In genomic region chr9:116335561-116336478, GRCm38 (mm10) we compare ENCODE assay signal across 17 mouse cellular contexts.
DNase-seq lines count a peak whose midpoint lies in the region; ATAC-seq and TF ChIP-seq lines count a peak whose summit lies in the region.
"Had no signal": no experiment of that assay in that cellular context is flagged by ENCODE, and none has a peak within 500 bp of the region (broad histone marks: within the 10 kb centered on the region; RNA-seq: fewer than 3 reads in every experiment).

No protein-coding gene starts in this region.

- no peak for TF ChIP-seq CTCF in liver, adult 2 months (IDR thresholded peaks at IDR 0.05; ENCODE audit: low read depth, low read length)

- 94% methylated on average over 11 of the region's 11 CpGs for WGBS in liver, adult 2 months
- 88% methylated on average over 11 of the region's 11 CpGs for WGBS in midbrain, embryonic 14.5 days

- TF ChIP-seq POLR2A in liver, adult 2 months (IDR thresholded peaks at IDR 0.05; ENCODE audit: extremely low read depth, insufficient read depth, low read length): no peak

- H3K27me3 ChIP-seq in liver, adult 2 months (ENCODE audit: control insufficient read depth, insufficient read depth, low read length): no peaks in the 10 kb centered on the region
- H3K27me3 ChIP-seq in midbrain, embryonic 14.5 days (ENCODE audit: control insufficient read depth, insufficient read depth, low read length): no peaks in the 10 kb centered on the region
- H3K27me3 ChIP-seq: limb, embryonic 12.5 days; midbrain, embryonic 15.5 days had no signal

- no peaks in the 10 kb centered on the region for H3K79me2 ChIP-seq in liver, adult 2 months (ENCODE audit: control insufficient read depth, insufficient read depth, low read length)

- H3K4me3 ChIP-seq in liver, adult 2 months (ENCODE audit: insufficient read depth, low read depth, low read length): no peak overlapping the region
- H3K4me3 ChIP-seq in midbrain, embryonic 14.5 days (replicated peaks; ENCODE audit: low read depth, low read length): no peak overlapping the region
- H3K4me3 ChIP-seq: embryonic facial prominence, embryonic 10.5 days; erythroblast, embryonic 14.5 days; limb, embryonic 12.5 days; midbrain, embryonic 15.5 days had no signal

- no peak overlapping the region for H3K9ac ChIP-seq in liver, adult 2 months (ENCODE audit: low read depth, low read length)
- H3K9ac ChIP-seq in midbrain, embryonic 14.5 days (replicated peaks; ENCODE audit: low read length): no peak overlapping the region
- H3K9ac ChIP-seq: hindbrain, embryonic 14.5 days; limb, embryonic 12.5 days; midbrain, embryonic 15.5 days had no signal

- peak; percentile 74 for DNase-seq in kidney, adult 9 months
- DNase-seq in kidney, postnatal 10 days: no peak
- peak; percentile 45 for DNase-seq in c-Kit-positive CD71-positive TER-119-negative erythroid progenitor cells, embryonic 14.5 days (ENCODE audit: low read depth)
- peak; percentile 66 for DNase-seq in liver, adult 2 months (ENCODE audit: extremely low read depth, low read depth, low spot score)
- DNase-seq in midbrain, embryonic 14.5 days: no peak
- no peak for DNase-seq in left cerebral cortex, adult 18-20 months (ENCODE audit: low spot score in 2 of 2)
- DNase-seq: cerebellum, adult 18-20 months; cerebellum, postnatal 36 days; gastrocnemius, postnatal 10 days; thymus, adult 18-20 months had no signal

- H3K9me3 ChIP-seq in midbrain, embryonic 14.5 days (ENCODE audit: control insufficient read depth, low read length): no peaks in the 10 kb centered on the region
- H3K9me3 ChIP-seq: limb, embryonic 12.5 days; midbrain, embryonic 15.5 days had no signal

- H3K36me3 ChIP-seq in liver, adult 2 months (ENCODE audit: control insufficient read depth, insufficient read depth, low read length): no peaks in the 10 kb centered on the region
- H3K36me3 ChIP-seq in midbrain, embryonic 14.5 days (ENCODE audit: control insufficient read depth, insufficient read depth, low read length): no peaks in the 10 kb centered on the region
- H3K36me3 ChIP-seq: embryonic facial prominence, embryonic 10.5 days; limb, embryonic 12.5 days; midbrain, embryonic 15.5 days had no signal

- H3K4me1 ChIP-seq in liver, adult 2 months (ENCODE audit: control insufficient read depth, insufficient read depth, low read length): peaks cover 9% of the 10 kb centered on the region
- no peaks in the 10 kb centered on the region for H3K4me1 ChIP-seq in midbrain, embryonic 14.5 days (ENCODE audit: control insufficient read depth, insufficient read depth, low read length)
- H3K4me1 ChIP-seq: embryonic facial prominence, embryonic 10.5 days; limb, embryonic 12.5 days; midbrain, embryonic 15.5 days had no signal

- no peak overlapping the region for H3K27ac ChIP-seq in liver, adult 2 months (replicated peaks; ENCODE audit: insufficient read depth, low read depth, low read length)
- H3K27ac ChIP-seq in midbrain, embryonic 14.5 days (replicated peaks; ENCODE audit: low read depth, low read length): no peak overlapping the region
- H3K27ac ChIP-seq: embryonic facial prominence, embryonic 10.5 days; hindbrain, embryonic 14.5 days; limb, embryonic 12.5 days; midbrain, embryonic 15.5 days had no signal

- peak; percentile 26; the same call in 1 of the 2 replicates for ATAC-seq in megakaryocyte progenitor cell, adult 5-6 weeks (replicated peaks; ENCODE audit: poor library complexity)
- no peak for ATAC-seq in midbrain, embryonic 14.5 days (ENCODE audit: low FRiP score, low TSS enrichment)
- ATAC-seq: intestine, embryonic 16.5 days; midbrain, embryonic 15.5 days had no signal

- H3K4me2 ChIP-seq in midbrain, embryonic 14.5 days (ENCODE audit: low read length): no peak overlapping the region
- H3K4me2 ChIP-seq: hindbrain, embryonic 14.5 days; limb, embryonic 12.5 days; midbrain, embryonic 15.5 days had no signal

Comparison
In these comparisons a context has a peak if more than half of its experiments do, and no peak if none do; other contexts are left out.
1. DNase-seq: peak in kidney, adult 9 months (single experiment), c-Kit-positive CD71-positive TER-119-negative erythroid progenitor cells, embryonic 14.5 days (single experiment) and liver, adult 2 months (single experiment); none in kidney, postnatal 10 days (single experiment), midbrain, embryonic 14.5 days (single experiment) and left cerebral cortex, adult 18-20 months (0 of 2).